Mouse (Mus musculus) midbrain, embryonic 11.5 days (tissue): ENCODE measurements at regions not wholly inside any gene's neighbourhood (a gene's known extent, or its start where the extent isn't known, plus 50 kb on each side); places are given as distances from the start of the nearest gene placed in this dataset.

Source experiments
- ATAC-seq: fragments of 200-750 bp; cut with Nextera tagmentation; 2 replicates; pipeline ENCODE4 v1.8.0; 2017; ENCODE audit warnings: moderate TSS enrichment, moderate library complexity; ENCODE audit not compliant: low FRiP score
- DNase-seq: peaks from one replicate; pipeline ENCODE4 v3.0.0; 2015; ENCODE audit warnings: low spot score; ENCODE audit errors: missing footprints
- H3K27ac ChIP-seq: fragments of 300-500 bp; sonication (generic); 2 replicates; pipeline ENCODE4 v1.5.1; 2014; ENCODE audit warnings: low read depth, low read length
- H3K27me3 ChIP-seq: fragments of 300-500 bp; sonication (generic); 2 replicates; pipeline ENCODE4 v1.6.1; 2014; ENCODE audit warnings: mild to moderate bottlenecking, low read length, moderate library complexity, mixed read lengths; ENCODE audit not compliant: control insufficient read depth, insufficient read depth
- H3K36me3 ChIP-seq: fragments of 300-500 bp; sonication (generic); 2 replicates; pipeline ENCODE4 v1.6.1; 2014; ENCODE audit warnings: mild to moderate bottlenecking, low read length, moderate library complexity, mixed read lengths; ENCODE audit not compliant: control insufficient read depth, insufficient read depth
- H3K4me1 ChIP-seq: fragments of 300-500 bp; sonication (generic); 2 replicates; pipeline ENCODE4 v1.6.1; 2014; ENCODE audit warnings: low read length; ENCODE audit not compliant: control insufficient read depth, insufficient read depth
- H3K4me2 ChIP-seq: fragments of 300-500 bp; sonication (generic); 2 replicates; pipeline ENCODE4 v1.6.1; 2014; ENCODE audit warnings: mild to moderate bottlenecking, moderate library complexity
- H3K4me3 ChIP-seq: fragments of 300-500 bp; sonication (generic); 2 replicates; pipeline ENCODE4 v1.5.1; 2014; ENCODE audit warnings: low read depth, low read length
- H3K9ac ChIP-seq: fragments of 300-500 bp; sonication (generic); 2 replicates; pipeline ENCODE4 v1.6.1; 2014; ENCODE audit warnings: low read length
- H3K9me3 ChIP-seq: fragments of 300-500 bp; sonication (generic); 2 replicates; pipeline ENCODE4 v1.6.1; 2016; ENCODE audit warnings: low read length; ENCODE audit not compliant: control insufficient read depth
- WGBS: fragments of 180-500 bp; shearing (Covaris S2); extraction: QIAGEN DNeasy Blood & Tissue Kit; methylation state at CpG from one replicate; pipeline ENCODE4 v1.1.7; 2014; 5-methylcytosine and 5-hydroxymethylcytosine counted together

DNA sequence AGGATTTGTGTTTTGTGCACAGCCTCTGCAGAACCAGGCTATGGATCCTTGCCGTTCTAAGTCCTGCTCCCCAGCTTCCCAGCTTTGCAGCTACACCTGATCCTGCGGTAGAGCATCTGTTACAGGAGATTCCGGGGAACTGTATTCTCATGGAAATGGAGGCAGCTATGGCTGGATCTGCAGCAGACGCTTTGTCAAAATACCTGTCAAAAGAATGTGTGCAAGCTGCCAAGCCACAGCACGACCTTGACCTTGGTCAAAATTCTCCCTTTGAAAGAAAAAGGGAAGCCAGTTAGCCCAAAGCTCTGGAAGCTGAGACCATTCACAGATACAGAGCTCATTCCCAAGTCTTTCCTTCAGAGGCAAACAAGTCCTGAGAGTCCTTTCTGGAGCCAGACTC lies 255.3 kb downstream of the Med13l start:
- Histone ChIP-seq H3K4me3 (no peak overlapping the region), H3K27me3 (no peaks in the 10 kb centered on the region), H3K4me1 (no peaks in the 10 kb centered on the region), H3K36me3 (no peaks in the 10 kb centered on the region), H3K4me2 (no peak overlapping the region), H3K27ac (no peak overlapping the region), H3K9ac (no peak overlapping the region), H3K9me3 (no peaks in the 10 kb centered on the region)
- 71% methylated on average over 5 of the region's 5 CpGs for WGBS
- ATAC-seq (no peak), DNase-seq (no peak)

DNA sequence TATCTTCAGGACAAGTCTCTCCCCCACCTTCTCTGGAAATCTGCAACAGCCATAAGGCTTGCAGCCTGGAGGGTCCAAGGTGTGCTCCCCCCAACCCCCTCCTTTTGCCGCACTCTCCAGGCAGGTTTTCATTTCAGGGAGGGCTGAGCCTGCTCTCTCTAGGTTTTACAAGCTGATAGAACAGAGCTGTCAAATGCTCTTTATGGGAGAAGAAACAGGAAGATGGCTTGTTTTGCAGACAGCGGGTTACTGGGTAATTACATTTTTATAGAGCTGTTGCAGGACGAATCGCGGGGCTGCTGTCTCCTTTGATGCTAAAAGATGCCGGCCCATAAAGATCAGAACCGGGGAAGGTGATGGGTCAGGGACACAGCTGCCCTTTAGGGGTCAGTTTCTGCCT lies 257.8 kb downstream of the Med13l start:
- Histone ChIP-seq H3K4me3 (no peak overlapping the region), H3K4me1 (no peaks in the 10 kb centered on the region), H3K9me3 (peaks cover 5% of the 10 kb centered on the region; the same call in 1 of the 2 replicates), H3K27me3 (no peaks in the 10 kb centered on the region), H3K9ac (no peak overlapping the region), H3K4me2 (no peak overlapping the region), H3K36me3 (no peaks in the 10 kb centered on the region), H3K27ac (no peak overlapping the region)
- DNase-seq (no peak), ATAC-seq (no peak)
- 87% methylated on average over 7 of the region's 7 CpGs for WGBS

DNA sequence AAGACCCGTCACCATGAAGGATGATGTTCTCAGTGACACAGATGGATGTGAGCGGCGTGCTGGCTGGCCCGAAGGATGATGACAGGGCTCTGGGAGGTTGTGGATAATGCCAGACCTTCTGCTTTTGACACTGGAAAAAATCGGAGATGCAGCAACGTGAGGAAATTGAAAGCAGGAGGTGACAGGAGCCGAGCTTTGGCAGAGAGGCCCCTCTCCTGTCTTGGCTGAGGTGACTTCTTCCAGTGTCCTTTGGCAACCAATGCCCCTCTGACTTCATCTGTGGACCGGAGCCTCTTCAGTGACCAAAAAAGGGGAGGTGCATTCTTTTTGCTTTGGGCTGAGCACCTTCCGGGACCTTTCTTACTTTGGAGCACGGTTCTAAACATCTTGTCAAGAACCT lies 264.3 kb downstream of the Med13l start:
- H3K36me3 ChIP-seq = no peaks in the 10 kb centered on the region
- H3K9ac ChIP-seq = no peak overlapping the region
- DNase-seq = no peak
- peaks cover 5% of the 10 kb centered on the region; the same call in 1 of the 2 replicates for H3K9me3 ChIP-seq
- no peak overlapping the region for H3K4me2 ChIP-seq
- ATAC-seq = no peak
- H3K27ac ChIP-seq = no peak overlapping the region
- no peaks in the 10 kb centered on the region for H3K27me3 ChIP-seq
- WGBS = 89% methylated on average over 10 of the region's 10 CpGs
- H3K4me3 ChIP-seq = no peak overlapping the region
- H3K4me1 ChIP-seq = peaks cover 4% of the 10 kb centered on the region; the same call in 1 of the 2 replicates

DNA sequence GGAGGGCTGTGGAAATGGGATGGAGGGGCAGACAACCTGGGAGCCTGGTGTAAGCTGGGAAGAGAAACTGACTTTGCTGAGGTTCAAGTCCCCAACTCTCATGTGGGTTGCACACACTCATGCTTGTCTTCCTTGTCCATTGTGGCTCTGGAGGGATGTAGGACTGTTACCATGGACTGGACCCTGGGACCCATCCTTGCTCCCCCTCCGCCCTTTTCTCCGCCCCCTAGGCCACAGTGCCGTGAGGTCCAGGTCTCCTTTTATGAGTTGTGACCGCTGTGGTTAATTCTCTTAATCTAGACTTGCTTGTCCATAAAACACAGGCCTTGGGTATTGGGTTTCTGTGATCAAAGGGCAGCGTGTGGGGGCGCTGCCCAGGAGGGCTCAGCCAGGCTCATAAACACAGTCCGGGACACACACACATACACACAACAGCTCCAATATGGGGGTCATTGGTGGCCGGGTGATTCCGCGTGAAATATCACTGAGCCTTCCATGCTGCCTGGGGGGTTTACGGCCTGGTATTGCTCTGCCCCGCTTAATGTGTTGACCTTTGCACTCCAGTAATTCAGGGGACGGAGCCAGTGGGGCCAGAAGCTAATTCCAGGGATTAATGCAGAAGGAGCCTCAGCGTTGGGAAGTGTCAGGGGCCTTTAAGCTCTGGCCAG lies 268.7 kb downstream of the Med13l start:
- Histone ChIP-seq H3K4me3 (no peak overlapping the region), H3K9me3 (no peaks in the 10 kb centered on the region), H3K27ac (no peak overlapping the region), H3K4me2 (no peak overlapping the region), H3K4me1 (peaks cover 4% of the 10 kb centered on the region; the same call in 1 of the 2 replicates), H3K27me3 (no peaks in the 10 kb centered on the region), H3K9ac (no peak overlapping the region), H3K36me3 (no peaks in the 10 kb centered on the region)
- 35% methylated on average over 14 of the region's 14 CpGs for WGBS
- DNase-seq = peak; percentile 84
- ATAC-seq = no peak

GRCm38 (mm10) chr5:118832701-118833100 lies 272.2 kb downstream of the Med13l start:
- H3K4me2 ChIP-seq = no peak overlapping the region
- H3K4me3 ChIP-seq = no peak overlapping the region
- no peak overlapping the region for H3K9ac ChIP-seq
- DNase-seq (no peak), ATAC-seq (no peak)
- no peaks in the 10 kb centered on the region for H3K36me3 ChIP-seq
- peaks cover 4% of the 10 kb centered on the region; the same call in 1 of the 2 replicates for H3K4me1 ChIP-seq
- WGBS = 84% methylated on average over 6 of the region's 6 CpGs
- H3K9me3 ChIP-seq = no peaks in the 10 kb centered on the region
- no peaks in the 10 kb centered on the region for H3K27me3 ChIP-seq
- no peak overlapping the region for H3K27ac ChIP-seq

- H3K9ac ChIP-seq = no peak overlapping the region
- H3K4me3 ChIP-seq = no peak overlapping the region
- ATAC-seq (no peak), DNase-seq (no peak)
- H3K4me1 ChIP-seq = peaks cover 4% of the 10 kb centered on the region; the same call in 1 of the 2 replicates
- H3K27me3 ChIP-seq = no peaks in the 10 kb centered on the region
- no peak overlapping the region for H3K4me2 ChIP-seq
- WGBS = 91% methylated on average over 5 of the region's 5 CpGs
- H3K27ac ChIP-seq = no peak overlapping the region
- no peaks in the 10 kb centered on the region for H3K36me3 ChIP-seq
- H3K9me3 ChIP-seq = no peaks in the 10 kb centered on the region
Measured at GRCm38 (mm10) chr5:118834129-118834528, 273.6 kb downstream of the Med13l start.

DNA sequence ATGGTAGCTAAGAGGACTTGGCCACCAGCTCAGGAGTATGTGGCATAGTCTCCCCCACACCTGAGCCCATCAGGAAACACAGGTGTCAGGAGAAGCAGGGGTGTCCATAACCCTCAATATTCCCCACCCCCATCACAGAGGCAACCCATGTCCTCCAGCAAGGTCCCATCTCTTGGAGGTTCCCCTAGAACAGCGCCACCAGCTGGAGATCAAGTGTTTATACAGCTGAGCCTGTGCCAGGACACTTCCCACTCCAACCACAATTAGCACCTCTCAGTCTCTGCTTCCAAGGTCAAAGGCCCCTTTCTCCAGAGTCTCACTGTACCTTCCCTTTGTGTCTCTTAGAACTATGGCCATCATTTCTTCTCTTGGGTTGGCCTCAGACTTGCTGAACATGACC lies 276.5 kb downstream of the Med13l start:
- no peak for DNase-seq
- Histone ChIP-seq H3K27ac (no peak overlapping the region), H3K27me3 (no peaks in the 10 kb centered on the region), H3K9ac (no peak overlapping the region), H3K4me2 (no peak overlapping the region), H3K4me3 (no peak overlapping the region), H3K9me3 (no peaks in the 10 kb centered on the region), H3K36me3 (no peaks in the 10 kb centered on the region), H3K4me1 (no peaks in the 10 kb centered on the region)
- ATAC-seq = no peak
- WGBS = 64% methylated on average over 1 of the region's 1 CpGs

- H3K27me3 ChIP-seq = no peaks in the 10 kb centered on the region
- H3K4me2 ChIP-seq = no peak overlapping the region
- H3K36me3 ChIP-seq = no peaks in the 10 kb centered on the region
- no peaks in the 10 kb centered on the region for H3K9me3 ChIP-seq
- no peak for ATAC-seq
- no peak overlapping the region for H3K9ac ChIP-seq
- no peak overlapping the region for H3K4me3 ChIP-seq
- H3K4me1 ChIP-seq = no peaks in the 10 kb centered on the region
- WGBS = 78% methylated on average over 7 of the region's 7 CpGs
- H3K27ac ChIP-seq = no peak overlapping the region
- no peak for DNase-seq
Measured at GRCm38 (mm10) chr5:118838421-118838820, 277.9 kb downstream of the Med13l start.

DNA sequence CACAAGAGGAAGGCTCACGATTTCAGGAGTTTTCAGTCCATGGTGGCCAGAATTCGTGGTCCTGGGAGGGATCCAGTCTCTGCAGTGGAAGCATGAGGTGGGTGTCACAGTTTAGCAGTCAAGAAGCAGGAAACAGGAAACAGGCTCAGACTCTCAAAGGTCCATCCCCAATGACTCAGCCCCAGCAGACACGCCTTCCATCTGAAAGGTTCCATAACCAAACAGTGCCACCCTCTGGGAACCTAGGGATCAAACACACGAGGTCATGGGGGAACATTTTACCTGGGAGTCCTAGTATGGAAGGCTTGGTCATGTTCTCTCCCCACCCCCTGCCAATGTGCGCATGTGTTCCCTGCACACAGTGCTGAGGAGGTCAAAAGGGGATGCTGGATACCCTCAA lies 279.4 kb downstream of the Med13l start:
- Histone ChIP-seq H3K36me3 (no peaks in the 10 kb centered on the region), H3K27me3 (no peaks in the 10 kb centered on the region), H3K9ac (no peak overlapping the region), H3K4me3 (no peak overlapping the region), H3K4me1 (no peaks in the 10 kb centered on the region), H3K9me3 (no peaks in the 10 kb centered on the region), H3K4me2 (no peak overlapping the region), H3K27ac (no peak overlapping the region)
- 75% methylated on average over 5 of the region's 5 CpGs for whole genome bisulfite sequencing
- DNase-seq (no peak), ATAC-seq (no peak)
